Mouse (Mus musculus) layer of hippocampus, adult 8-10 months (tissue): ENCODE data around the gene Vps53. TPM values are rescaled to one million over a fixed set of nuclear protein-coding genes. Genes with fewer than 3 reads are reported as not detected.
"Not testable (repeated sequence)": the region's sequence is repeated elsewhere in the genome, so short reads cannot be mapped to it uniquely, and the experiment has no call there.

ENCODE experiments used
- DNase-seq, 2 experiments: peaks; one replicate each; pipeline ENCODE4 v3.0.0; 2022; ENCODE audit warnings: low spot score in 2 of 2
- total RNA-seq, 4 experiments: library from RNA; stranded (reverse); gene quantifications; 2 replicates each; pipeline ENCODE4 v1.2.4; 2022

The Vps53 gene
- total RNA-seq, 4 experiments from 2014 or later: 90.2 to 98.1 (median 95.1) TPM

DNA sequence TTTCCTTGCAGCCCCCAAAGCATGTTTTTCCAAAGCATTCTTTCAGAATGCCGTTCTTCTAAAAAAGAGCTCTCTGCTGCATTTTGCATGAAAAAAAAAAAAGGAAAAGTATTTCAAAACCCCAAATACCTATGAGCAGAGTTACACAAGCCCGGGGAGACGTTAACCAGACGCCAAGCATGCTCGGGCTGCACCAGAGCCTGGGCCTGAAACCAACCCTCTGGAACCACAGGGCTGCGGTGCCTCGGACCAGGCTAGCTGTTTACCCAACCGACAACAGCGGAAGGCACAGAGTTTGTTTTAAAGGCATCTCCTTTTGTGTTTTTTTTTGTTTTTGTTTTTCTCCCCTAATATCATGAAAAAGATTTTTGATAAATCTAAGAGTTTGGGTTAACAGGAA is 158.5 kb downstream of the Vps53 start:
- DNase-seq: no peak

GRCm38 (mm10) chr11:76019879-76020278 is 159.6 kb downstream of the Vps53 start:
- no peak for DNase-seq

- no peak for DNase-seq
Measured at GRCm38 (mm10) chr11:76015814-76016213, 163.6 kb downstream of the Vps53 start.

- DNase-seq: no peak
Measured at GRCm38 (mm10) chr11:76015251-76015650, 164.2 kb downstream of the Vps53 start.

GRCm38 (mm10) chr11:76010838-76011624 is 168.4 kb downstream of the Vps53 start:
- no peak for DNase-seq

DNA sequence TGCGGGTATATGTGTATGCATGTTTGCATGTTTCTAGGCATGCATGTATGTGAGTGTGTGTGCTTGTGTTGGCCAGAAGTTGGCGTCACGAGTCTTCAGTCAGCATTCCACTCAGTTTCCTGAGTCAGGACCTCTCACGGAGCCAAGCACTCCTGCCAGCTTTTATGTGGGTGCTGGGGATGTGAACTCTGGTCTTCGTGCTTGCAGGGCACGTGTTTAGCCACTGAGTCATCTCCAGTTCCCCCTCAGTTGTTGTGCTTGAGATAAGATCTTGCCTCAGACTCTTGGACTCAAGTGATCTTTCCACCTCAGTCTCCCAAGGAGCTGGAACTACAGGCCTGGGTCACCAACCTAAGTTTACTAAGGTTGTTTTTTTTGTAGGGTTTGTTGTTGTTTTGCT is 170.3 kb downstream of the Vps53 start:
- DNase-seq: no peak

DNA sequence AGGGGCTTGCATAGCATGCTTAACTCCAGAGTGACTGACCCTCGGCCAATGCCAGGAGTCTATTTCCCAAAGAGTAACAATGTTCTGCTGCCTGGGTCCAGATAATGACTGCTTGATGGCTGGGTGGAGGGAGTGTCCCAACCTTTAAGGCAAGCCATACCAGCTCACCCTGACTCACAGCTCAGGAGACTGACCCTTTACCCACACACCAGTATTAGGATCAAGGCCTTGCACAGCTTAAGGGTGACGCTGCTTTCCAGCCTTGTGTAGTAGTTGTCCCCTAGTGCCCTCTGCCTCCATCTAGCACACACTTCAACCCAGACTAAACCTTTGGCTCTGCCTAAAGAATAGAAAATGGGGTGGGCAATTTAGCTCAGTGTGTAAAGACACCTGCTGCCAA is 171.3 kb downstream of the Vps53 start:
- no peak for DNase-seq

- DNase-seq: not testable (repeated sequence)
Measured at GRCm38 (mm10) chr11:76004276-76004675, 175.2 kb downstream of the Vps53 start.

- no peak for DNase-seq
Measured at GRCm38 (mm10) chr11:76001237-76001878, 178.1 kb downstream of the Vps53 start.

GRCm38 (mm10) chr11:76000701-76001100 is 178.7 kb downstream of the Vps53 start:
- DNase-seq: no peak

GRCm38 (mm10) chr11:75999440-76000155 is 179.8 kb downstream of the Vps53 start, which contains the start of gene 1700016K19Rik:
TSS of gene 1700016K19Rik (plus strand) at chr11:75999912.
- peak; percentile 73 to 75 for DNase-seq

Other genes starting within 250 kb of the Vps53 start
- 1 to 10 TPM; 4.4 to 7.6 (median 5.4) TPM for gene Rph3al, start 241.2 kb downstream of the Vps53 start, total RNA-seq
- gene 1700016K19Rik, start 179.7 kb downstream of the Vps53 start, total RNA-seq: 1 to 10 TPM; 1.8 to 4.4 (median 2.4) TPM
- 1 to 10 TPM; 7.1 to 9.2 (median 7.9) TPM for gene Rflnb, start 151.9 kb downstream of the Vps53 start, total RNA-seq
- 10 to 100 TPM; 17.9 to 22.0 (median 19.9) TPM for gene Fam57a, start within 50 bp of the Vps53 start, total RNA-seq
- gene Dbil5, start 38.0 kb upstream of the Vps53 start, total RNA-seq: 1 to 10 TPM in 2 of 4 experiments, under 1 TPM in 2; 0.64 to 1.2 (median 0.96) TPM
- gene Gemin4, start 38.0 kb upstream of the Vps53 start, total RNA-seq: 10 to 100 TPM in 2 of 4 experiments, 1 to 10 TPM in 2; 9.5 to 13.7 (median 10.9) TPM
- gene Mrm3, start 64.1 kb upstream of the Vps53 start, total RNA-seq: 10 to 100 TPM; 16.8 to 19.3 (median 17.5) TPM
- gene Glod4, start 64.1 kb upstream of the Vps53 start, total RNA-seq: 10 to 100 TPM; 55.8 to 59.8 (median 58.0) TPM
- gene Nxn, start 219.5 kb upstream of the Vps53 start, total RNA-seq: 10 to 100 TPM in 3 of 4 experiments, 1 to 10 TPM in 1; 9.2 to 12.2 (median 10.6) TPM
- gene Timm22, start 227.3 kb upstream of the Vps53 start, total RNA-seq: 10 to 100 TPM; 24.5 to 33.1 (median 31.1) TPM